Mouse (Mus musculus): Measurements from ENCODE around the gene Hfe2.

- TF ChIP-seq CTCF (IDR thresholded peaks at IDR 0.05; ENCODE audit: low read depth) (no peak), EP300 (optimal IDR thresholded peaks at IDR 0.05) (no peak)
Observed at GRCm38 (mm10) chr3:96498476-96499245, 26.3 kb upstream of the Hfe2 start.
